Mouse (Mus musculus): ENCODE data around the gene Unc93a2. TPM values are rescaled to one million over a fixed set of nuclear protein-coding genes. Genes with fewer than 3 reads are reported as not detected.
"Not testable (repeated sequence)": the region's sequence is repeated elsewhere in the genome, so short reads cannot be mapped to it uniquely, and the experiment has no call there.

The Unc93a2 gene
- polyA plus RNA-seq, 1 experiment from 2014 or later: 0.09 TPM

DNA sequence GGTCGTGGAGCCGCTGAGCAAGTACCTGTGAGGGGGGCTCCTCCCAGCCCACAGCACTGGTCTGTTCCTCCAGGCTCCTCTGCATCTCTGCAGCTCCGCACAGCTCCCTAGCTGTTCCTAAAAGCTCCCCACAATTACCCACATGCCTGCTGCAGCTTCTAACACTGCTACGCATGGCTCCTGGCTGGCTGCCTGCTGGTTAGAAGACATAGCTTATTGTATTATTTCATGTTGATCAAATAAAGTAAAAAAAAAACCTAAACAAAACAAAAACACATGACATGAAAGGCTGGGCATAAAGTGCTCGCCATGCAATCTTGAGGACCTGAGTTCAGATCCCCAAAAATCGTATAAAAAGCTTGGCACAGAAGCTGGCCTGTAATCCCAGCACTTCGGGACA lies 4.6 kb upstream of the Unc93a2 start:
- not testable (repeated sequence) for ATAC-seq (ENCODE audit: low FRiP score, low read depth); H3K4me2 ChIP-seq
- WGBS: 53% methylated on average over 7 of the region's 7 CpGs

DNA sequence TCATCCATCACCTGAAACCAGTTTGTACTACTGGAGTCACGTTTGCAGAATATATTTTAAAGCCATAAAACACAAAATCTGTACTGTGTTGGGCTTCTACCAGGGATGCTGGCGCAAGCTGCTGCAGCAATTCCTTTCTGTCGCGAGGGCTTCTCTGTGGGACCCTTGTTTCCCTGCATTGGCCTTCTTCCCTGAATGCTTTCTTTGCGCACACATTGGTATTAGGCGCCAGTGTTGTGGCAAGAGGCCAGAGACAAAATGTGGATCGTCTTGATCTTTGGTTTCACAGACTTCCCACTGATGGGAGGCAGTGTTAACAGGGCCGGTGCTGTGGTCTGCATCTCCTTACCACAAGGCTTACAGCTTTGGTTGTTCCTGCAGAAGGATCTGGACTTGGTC lies 3.7 kb upstream of the Unc93a2 start:
- 68% methylated on average over 8 of the region's 8 CpGs for WGBS
- not testable (repeated sequence) for H3K9ac ChIP-seq; H3K4me2 ChIP-seq; H3K36me3 ChIP-seq; ATAC-seq (ENCODE audit: low FRiP score, low read depth); H3K9me3 ChIP-seq; H3K4me1 ChIP-seq (replicated peaks); H3K4me3 ChIP-seq; H3K27me3 ChIP-seq; H3K27ac ChIP-seq (replicated peaks)

More for the DNA sequence above, 4.6 kb upstream of the Unc93a2 start:
- H3K9me3 ChIP-seq; H3K27ac ChIP-seq (replicated peaks); H3K9ac ChIP-seq; H3K36me3 ChIP-seq; H3K4me1 ChIP-seq (replicated peaks); H3K27me3 ChIP-seq; H3K4me3 ChIP-seq: not testable (repeated sequence)

DNA sequence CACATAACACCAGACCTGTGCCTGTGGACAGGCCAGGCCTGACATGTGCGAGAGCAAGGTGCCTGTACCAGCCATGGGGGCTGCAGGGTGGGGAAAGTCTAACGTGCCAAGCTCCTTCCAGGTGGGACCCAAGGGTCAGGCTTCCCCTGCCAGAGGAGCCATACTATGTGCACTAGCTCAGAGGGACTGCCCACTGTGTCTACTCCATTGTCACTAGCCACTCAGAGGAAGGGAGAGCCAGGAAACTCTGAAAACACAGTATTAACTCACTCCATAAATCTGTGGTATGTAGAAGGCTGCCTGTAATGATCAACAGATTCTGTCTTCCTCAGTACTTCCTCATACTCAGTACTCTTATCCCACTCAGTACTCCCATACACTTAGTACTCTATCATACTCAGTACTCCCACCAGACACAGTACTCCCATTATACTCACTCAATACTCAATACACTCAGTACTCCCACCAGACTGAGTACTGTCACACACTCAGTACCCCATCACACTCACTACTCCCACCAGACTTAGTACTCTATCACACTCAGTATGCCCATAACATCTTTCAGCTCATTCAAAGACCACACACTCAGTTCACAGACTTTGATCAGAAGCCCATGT lies 3.2 kb upstream of the Unc93a2 start:
- peak; percentile 33; the same call in 1 of the 2 replicates for ATAC-seq (ENCODE audit: low FRiP score, low read depth)

DNA sequence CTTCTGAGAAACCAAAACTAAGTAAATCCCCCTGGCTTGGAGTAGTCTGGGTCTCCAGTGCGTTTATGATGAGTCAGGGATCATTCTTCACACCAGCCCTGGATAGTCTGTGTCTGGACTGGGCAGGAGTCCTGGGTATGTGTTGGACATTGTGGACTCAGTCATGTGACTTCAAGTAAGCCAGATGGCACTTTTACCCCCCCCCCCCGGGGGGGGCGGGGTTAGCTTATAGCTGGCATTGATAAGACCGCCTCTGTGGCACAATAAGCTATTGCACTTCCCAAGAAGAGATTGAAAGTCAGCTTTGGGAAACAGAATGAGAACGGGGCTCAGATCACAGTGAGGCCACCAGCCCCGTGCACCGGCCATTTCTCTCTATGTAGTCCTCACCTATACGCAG lies 752 bp upstream of the Unc93a2 start:
- H3K4me1 ChIP-seq (replicated peaks); H3K4me3 ChIP-seq; H3K9me3 ChIP-seq; H3K27me3 ChIP-seq; H3K9ac ChIP-seq; H3K27ac ChIP-seq (replicated peaks); H3K4me2 ChIP-seq; ATAC-seq (ENCODE audit: low FRiP score, low read depth); H3K36me3 ChIP-seq: not testable (repeated sequence)
- 64% methylated on average over 8 of the region's 8 CpGs for WGBS

More for the DNA sequence above, 3.2 kb upstream of the Unc93a2 start:
- H3K4me3 ChIP-seq; H3K27ac ChIP-seq (replicated peaks); H3K9me3 ChIP-seq; H3K27me3 ChIP-seq; H3K4me1 ChIP-seq (replicated peaks); H3K36me3 ChIP-seq; H3K4me2 ChIP-seq; H3K9ac ChIP-seq: not testable (repeated sequence)
- WGBS: no CpG with 5 or more reads among the region's 2 CpGs

DNA sequence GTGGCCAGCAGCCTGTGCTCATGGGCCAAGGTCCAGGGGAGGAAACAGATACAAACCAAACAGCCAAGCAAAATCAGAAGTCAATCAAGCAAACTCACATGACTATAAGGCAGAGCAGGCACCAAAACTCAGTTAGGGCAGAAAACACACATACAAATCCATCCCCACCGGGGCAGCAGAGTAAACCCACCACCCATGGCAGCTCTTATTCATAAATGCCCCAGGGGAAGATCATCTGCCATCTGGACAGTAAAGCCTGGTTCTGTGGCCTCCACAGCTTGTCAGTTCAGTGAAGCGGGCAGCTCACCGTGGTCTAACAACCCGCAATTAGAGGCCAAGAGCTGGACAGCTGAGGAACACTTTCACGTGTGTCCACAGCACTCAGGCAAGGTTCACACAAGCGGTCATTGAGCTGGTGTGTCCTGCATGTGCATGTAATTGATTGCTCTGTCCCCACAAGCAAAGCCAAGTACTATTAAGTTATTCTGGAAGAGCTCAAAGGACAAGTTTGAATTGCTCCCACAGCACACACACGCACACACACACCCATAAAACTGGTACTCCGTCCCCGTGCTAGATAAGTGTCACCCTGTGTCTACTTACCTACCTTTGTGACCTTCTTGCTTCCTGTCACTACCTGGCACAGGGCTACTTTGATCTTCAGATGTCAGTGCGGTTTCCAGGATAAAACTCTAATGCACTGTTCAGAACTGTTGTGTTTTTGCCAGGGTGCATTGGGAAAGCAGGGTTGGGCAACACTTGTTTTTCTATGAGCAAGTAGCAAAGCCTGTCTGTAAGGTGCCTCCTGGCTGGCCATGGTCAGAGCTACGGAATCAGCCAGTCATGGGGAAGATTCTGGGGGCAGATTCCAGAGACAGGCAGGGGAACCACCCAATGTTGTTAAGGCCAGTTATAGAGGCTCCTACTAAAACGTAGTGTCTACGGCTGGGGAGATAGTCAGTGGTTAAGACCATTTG lies 1.8 kb downstream of the Unc93a2 start:
- not testable (repeated sequence) for H3K4me1 ChIP-seq (replicated peaks); H3K9me3 ChIP-seq; H3K27me3 ChIP-seq; H3K27ac ChIP-seq (replicated peaks); H3K9ac ChIP-seq; H3K4me3 ChIP-seq; H3K36me3 ChIP-seq; H3K4me2 ChIP-seq; ATAC-seq (ENCODE audit: low FRiP score, low read depth)
- 80% methylated on average over 12 of the region's 13 CpGs for WGBS

DNA sequence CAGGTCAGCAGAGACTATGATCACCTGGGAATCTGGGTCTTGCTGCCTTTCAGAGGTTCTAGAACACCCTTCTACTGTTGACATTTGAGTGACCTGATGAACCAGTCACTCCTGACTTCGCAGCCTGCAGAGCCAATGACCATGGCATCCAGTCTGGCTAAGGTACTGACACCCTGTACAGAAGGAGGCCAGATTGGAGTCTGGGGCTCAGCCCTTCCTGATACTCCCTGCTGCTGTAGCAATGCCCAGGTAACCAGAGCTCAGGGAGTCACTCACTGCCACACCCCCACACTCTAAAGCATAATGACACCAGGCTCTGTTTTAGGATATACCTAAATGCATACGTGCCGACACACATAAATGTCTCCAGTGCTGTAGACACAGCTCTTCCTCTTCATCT lies 2.6 kb downstream of the Unc93a2 start:
- H3K36me3 ChIP-seq; H3K27me3 ChIP-seq; H3K9ac ChIP-seq; ATAC-seq (ENCODE audit: low FRiP score, low read depth); H3K4me3 ChIP-seq; H3K4me2 ChIP-seq; H3K9me3 ChIP-seq; H3K27ac ChIP-seq (replicated peaks); H3K4me1 ChIP-seq (replicated peaks): not testable (repeated sequence)
- 96% methylated on average over 1 of the region's 3 CpGs for WGBS

DNA sequence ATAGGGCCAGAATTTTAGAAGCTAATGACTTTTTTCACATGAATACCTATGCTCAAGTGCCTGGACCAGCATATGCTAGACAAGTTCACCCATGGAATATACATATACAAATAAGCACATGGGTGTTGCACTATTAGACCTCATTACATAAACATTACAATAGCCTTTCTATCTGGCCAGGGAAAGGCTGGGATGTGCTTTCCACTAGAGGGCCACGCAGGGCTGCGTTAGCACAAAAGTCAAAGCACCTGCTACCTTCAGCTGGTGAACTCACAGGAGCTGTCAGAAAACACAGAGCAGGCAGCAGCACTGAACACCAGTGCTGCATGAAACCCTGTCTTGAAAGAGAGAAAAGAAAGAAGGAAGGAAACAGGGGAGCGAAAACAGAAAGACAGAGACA lies 7.4 kb downstream of the Unc93a2 start:
- WGBS: 28% methylated on average over 2 of the region's 3 CpGs

DNA sequence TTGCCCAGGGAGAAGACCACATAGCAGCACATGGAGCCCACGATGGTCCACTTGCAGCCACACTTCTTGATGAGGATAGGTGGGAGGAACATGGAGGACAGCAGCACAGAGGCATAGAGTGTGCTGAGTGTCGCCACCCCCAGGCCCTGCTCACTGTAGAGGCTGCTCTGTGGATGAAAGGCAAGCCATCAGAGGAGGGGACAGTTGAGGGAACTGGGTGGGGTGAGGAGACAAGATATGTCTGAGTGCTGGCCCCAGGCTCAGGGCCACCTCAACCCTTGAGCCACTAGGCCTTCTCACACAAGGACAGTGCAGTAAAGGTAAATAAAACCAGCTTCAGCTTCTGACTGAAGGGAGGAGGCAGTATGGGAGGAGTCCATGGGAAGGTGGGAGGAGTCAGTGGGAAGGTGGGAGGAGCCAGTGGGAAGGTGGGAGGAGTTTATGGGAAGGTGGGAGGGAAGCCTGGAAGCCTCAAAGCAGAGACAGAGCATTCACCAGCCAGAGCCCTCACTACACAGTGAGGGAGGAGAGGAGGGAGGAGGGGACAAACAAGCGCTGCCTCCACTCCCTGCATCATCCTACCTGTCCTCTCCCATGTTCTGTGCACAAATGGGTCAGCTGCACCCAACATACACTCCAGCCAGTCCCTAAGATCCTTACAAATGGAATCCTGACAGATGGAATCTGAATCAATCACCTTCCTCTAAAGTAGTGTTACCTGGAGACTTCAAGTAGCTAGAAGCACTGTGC lies 8.1 kb downstream of the Unc93a2 start:
- not testable (repeated sequence) for H3K4me3 ChIP-seq; H3K9me3 ChIP-seq; H3K4me1 ChIP-seq (replicated peaks); H3K9ac ChIP-seq; H3K27me3 ChIP-seq; H3K4me2 ChIP-seq; H3K27ac ChIP-seq (replicated peaks); H3K36me3 ChIP-seq
- ATAC-seq (ENCODE audit: low FRiP score, low read depth): peak; percentile 60; the same call in 1 of the 2 replicates
- 100% methylated on average over 1 of the region's 3 CpGs for WGBS

More for the DNA sequence above, 7.4 kb downstream of the Unc93a2 start:
- not testable (repeated sequence) for H3K4me1 ChIP-seq (replicated peaks); H3K9ac ChIP-seq; H3K27me3 ChIP-seq; H3K4me2 ChIP-seq; H3K27ac ChIP-seq (replicated peaks); H3K36me3 ChIP-seq; H3K9me3 ChIP-seq; H3K4me3 ChIP-seq
- ATAC-seq (ENCODE audit: low FRiP score, low read depth): peak; percentile 57; the same call in 1 of the 2 replicates

DNA sequence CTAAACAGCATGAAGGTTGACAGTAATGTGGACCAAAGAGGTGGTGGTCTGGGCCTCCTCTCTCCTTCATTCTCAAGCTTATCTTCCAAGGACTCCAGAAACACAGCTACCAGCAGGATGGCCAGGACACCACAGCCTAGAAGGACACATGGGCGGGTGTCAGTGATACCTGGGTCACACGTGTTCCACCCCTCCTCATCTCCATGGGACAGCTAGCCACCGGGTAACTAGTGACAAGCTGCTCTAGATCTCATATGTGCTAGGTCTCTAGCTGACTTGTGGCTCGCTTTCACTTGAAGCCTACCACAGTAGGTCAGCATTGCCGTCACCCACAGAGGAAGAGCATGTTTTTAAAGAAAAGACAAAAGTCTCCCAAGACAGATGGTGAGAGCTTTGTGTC lies 13.4 kb downstream of the Unc93a2 start, which contains the start of gene Gm49630:
Gene Gm49630 (minus strand): TSS at position 101 of the 400 bp plus-strand sequence.
- ATAC-seq (ENCODE audit: low FRiP score, low read depth); H3K9ac ChIP-seq; H3K27me3 ChIP-seq; H3K4me2 ChIP-seq; H3K27ac ChIP-seq (replicated peaks); H3K4me3 ChIP-seq; H3K4me1 ChIP-seq (replicated peaks); H3K36me3 ChIP-seq; H3K9me3 ChIP-seq: not testable (repeated sequence)
- 73% methylated on average over 3 of the region's 5 CpGs for WGBS

DNA sequence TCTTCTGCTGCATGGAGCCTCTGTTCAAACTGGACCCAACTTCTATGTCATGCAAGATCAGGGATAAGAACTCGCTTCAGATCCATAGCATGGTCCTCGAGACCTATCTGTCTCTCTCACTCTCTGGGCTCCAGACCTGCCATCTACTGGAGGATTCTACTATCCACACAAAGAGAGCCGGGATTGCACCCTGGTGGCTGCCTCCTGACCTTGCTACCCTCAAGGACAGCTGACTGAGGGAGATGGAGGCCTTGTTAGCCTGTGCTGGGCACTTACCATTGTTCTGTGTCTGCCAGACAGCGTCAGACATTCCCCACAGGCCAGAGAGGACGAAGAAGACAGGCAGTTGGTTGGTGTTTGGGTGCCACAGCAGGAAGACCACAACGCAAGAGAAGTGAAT lies 15.9 kb downstream of the Unc93a2 start:
- ATAC-seq (ENCODE audit: low FRiP score, low read depth); H3K9ac ChIP-seq; H3K4me2 ChIP-seq; H3K4me3 ChIP-seq; H3K27ac ChIP-seq (replicated peaks); H3K4me1 ChIP-seq (replicated peaks); H3K27me3 ChIP-seq; H3K36me3 ChIP-seq; H3K9me3 ChIP-seq: not testable (repeated sequence)
- 70% methylated on average over 6 of the region's 6 CpGs for WGBS

DNA sequence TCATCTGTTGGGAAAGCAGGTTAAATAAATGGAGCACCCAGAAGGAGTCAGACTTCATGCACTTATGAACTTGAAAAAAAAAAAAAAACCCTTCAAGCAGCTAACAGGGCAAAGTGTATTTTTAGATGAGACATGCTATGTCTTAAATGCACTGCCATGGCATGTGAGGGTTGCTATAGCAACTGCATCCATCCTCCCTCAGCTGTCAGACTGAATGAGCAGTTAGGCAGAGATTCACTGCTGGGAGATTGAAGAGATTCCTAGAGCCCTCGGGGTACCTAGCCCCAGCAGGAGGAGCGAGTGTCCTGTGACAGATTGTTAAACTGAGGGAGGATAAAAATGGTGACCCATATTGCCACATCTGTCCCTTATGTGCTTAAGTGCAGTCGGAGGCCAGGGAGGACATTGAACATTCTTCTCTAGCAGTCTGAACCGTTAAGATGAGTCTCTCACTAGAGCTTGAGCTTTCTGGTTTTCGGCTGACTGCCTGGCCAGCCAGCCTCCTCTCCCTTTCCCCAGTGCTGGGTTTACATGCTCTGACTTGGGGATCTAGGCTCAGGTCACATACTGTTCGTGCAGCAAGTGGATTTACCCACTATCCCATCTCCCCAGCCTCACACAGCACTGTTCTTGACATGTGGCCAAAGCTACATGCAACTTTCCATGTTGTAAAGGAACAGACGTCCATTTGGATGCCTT lies 18.4 kb downstream of the Unc93a2 start:
- H3K36me3 ChIP-seq; H3K27ac ChIP-seq (replicated peaks); H3K27me3 ChIP-seq; H3K4me3 ChIP-seq; H3K4me1 ChIP-seq (replicated peaks); H3K9me3 ChIP-seq; H3K9ac ChIP-seq; H3K4me2 ChIP-seq: not testable (repeated sequence)
- peak; percentile 90 for ATAC-seq (ENCODE audit: low FRiP score, low read depth)
- WGBS: 15% methylated on average over 4 of the region's 7 CpGs
